Mouse (Mus musculus): ENCODE data around the gene Gm17657. TPM values are rescaled to one million over a fixed set of nuclear protein-coding genes. Genes with fewer than 3 reads are reported as not detected.
A peak's percentile ranks its signal among the peaks of the same experiment; 100 is the strongest.

The Gm17657 gene
- polyA plus RNA-seq, 1 experiment from 2014 or later = not detected

DNA sequence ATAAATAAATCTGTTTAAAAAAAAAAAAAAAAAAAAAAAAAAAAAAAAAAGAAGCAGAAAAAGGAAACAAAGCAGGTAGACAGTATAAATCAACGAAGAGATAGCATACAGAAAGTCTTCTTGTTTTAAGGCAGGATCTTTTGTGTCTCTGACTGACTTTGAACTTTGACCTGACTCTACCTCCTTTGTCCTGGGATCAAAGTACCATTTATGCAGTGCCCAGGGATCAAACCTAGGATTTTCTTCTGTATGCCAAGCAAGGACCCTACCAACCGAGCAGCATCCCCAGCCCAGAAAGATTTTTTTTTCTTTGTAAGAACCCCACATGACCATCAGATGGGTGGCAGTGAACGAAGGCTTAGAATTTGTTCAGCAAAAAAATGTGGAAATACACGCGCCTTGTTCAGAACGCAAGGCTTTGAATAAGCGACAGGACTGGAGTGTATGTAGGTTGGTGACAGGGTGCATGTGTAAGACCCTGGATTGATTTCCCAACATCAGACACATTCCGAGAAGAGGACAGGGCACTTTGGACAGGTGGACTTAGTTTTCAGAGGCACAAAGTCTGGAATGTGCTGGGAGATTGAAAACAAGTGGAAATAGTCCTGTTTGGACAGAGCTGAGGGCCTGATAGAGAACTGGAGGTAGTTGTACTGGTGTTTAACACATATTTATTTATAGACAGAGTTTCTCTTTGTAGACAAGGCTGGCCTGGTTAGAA lies 61.0 kb downstream of the Gm17657 start:
- WGBS = 79% methylated on average over 8 of the region's 8 CpGs

GRCm38 (mm10) chr17:29485336-29486233 lies 63.9 kb downstream of the Gm17657 start:
- Histone ChIP-seq H3K4me3 (no peak overlapping the region), H3K9me3 (peaks cover 10% of the 10 kb centered on the region; the same call in 1 of the 2 replicates), H3K4me1 (peaks cover 23% of the 10 kb centered on the region), H3K36me3 (replicated peaks) (0 out of 2 replicates have a peak, but pooled peaks cover 3% of the 10 kb centered on the region), H3K27me3 (ENCODE audit: poor library complexity, severe bottlenecking) (0 out of 2 replicates have a peak, but pooled peaks cover 4% of the 10 kb centered on the region), H3K27ac (no peak overlapping the region)
- WGBS = 81% methylated on average over 3 of the region's 3 CpGs
- no peak for DNase-seq (ENCODE audit: extremely low spot score, low spot score)

More for the DNA sequence above, 61.0 kb downstream of the Gm17657 start:
- peak overlapping the region; percentile 97 for H3K27ac ChIP-seq
- H3K27me3 ChIP-seq (ENCODE audit: poor library complexity, severe bottlenecking) = 0 out of 2 replicates have a peak, but pooled peaks cover 4% of the 10 kb centered on the region
- DNase-seq (ENCODE audit: extremely low spot score, low spot score) = no peak
- H3K9me3 ChIP-seq = no peaks in the 10 kb centered on the region
- H3K36me3 ChIP-seq (replicated peaks) = peaks cover 5% of the 10 kb centered on the region
- peaks cover 41% of the 10 kb centered on the region for H3K4me1 ChIP-seq
- H3K4me3 ChIP-seq = no peak overlapping the region

DNA sequence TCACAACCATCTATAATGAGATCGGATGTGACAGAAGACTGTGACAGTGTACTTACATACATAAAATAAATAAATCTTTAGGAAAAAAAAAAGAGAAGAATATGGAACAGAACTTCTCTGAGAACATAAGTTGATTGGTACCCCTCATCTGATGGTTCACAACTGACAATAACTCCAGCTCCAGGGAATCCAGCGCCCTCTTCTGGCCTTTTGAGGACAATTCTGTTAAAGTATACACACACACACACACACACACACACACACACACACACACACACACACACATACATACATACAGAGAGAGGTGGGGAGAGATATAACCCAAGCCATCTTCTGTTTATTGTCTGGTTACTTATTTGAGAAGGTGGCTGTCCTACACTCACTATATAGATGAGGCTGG lies 65.0 kb downstream of the Gm17657 start:
- Histone ChIP-seq H3K36me3 (replicated peaks) (0 out of 2 replicates have a peak, but pooled peaks cover 3% of the 10 kb centered on the region), H3K27me3 (ENCODE audit: poor library complexity, severe bottlenecking) (0 out of 2 replicates have a peak, but pooled peaks cover 4% of the 10 kb centered on the region), H3K27ac (no peak overlapping the region), H3K9me3 (peaks cover 10% of the 10 kb centered on the region; the same call in 1 of the 2 replicates), H3K4me3 (no peak overlapping the region), H3K4me1 (peaks cover 17% of the 10 kb centered on the region)
- WGBS = 85% methylated on average over 2 of the region's 2 CpGs
- DNase-seq (ENCODE audit: extremely low spot score, low spot score) = no peak

DNA sequence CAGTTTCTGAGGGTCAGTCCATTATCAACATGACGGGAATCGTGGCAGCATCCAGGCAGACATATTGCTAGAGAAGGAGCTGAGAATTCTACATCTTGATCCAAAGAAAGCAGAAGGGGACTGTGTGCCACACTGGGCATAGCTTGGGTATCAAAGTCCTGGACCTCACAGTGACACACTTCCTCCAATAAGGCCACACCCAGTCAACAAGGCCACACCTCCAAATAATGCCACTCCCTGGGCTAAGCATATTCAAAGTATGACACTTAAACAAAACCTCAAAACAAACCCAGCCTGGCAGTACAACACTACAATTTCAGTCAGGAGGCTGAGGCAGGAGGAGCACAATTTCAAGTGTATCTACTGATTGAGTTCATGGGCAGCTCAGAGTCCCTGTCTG lies 66.2 kb downstream of the Gm17657 start:
- WGBS = 92% methylated on average over 2 of the region's 2 CpGs
- Histone ChIP-seq H3K27ac (no peak overlapping the region), H3K36me3 (replicated peaks) (0 out of 2 replicates have a peak, but pooled peaks cover 3% of the 10 kb centered on the region), H3K27me3 (ENCODE audit: poor library complexity, severe bottlenecking) (0 out of 2 replicates have a peak, but pooled peaks cover under 1% of the 10 kb centered on the region), H3K9me3 (peaks cover 10% of the 10 kb centered on the region; the same call in 1 of the 2 replicates), H3K4me1 (peaks cover 6% of the 10 kb centered on the region), H3K4me3 (no peak overlapping the region)
- DNase-seq (ENCODE audit: extremely low spot score, low spot score) = no peak

GRCm38 (mm10) chr17:29482632-29483031 lies 66.8 kb downstream of the Gm17657 start:
- DNase-seq (ENCODE audit: extremely low spot score, low spot score) = no peak
- Histone ChIP-seq H3K36me3 (replicated peaks) (0 out of 2 replicates have a peak, but pooled peaks cover 3% of the 10 kb centered on the region), H3K9me3 (peaks cover 10% of the 10 kb centered on the region; the same call in 1 of the 2 replicates), H3K27me3 (ENCODE audit: poor library complexity, severe bottlenecking) (no peaks in the 10 kb centered on the region), H3K4me3 (no peak overlapping the region), H3K27ac (no peak overlapping the region), H3K4me1 (peaks cover 4% of the 10 kb centered on the region; the same call in 1 of the 2 replicates)
- 93% methylated on average over 7 of the region's 7 CpGs for WGBS

- no peaks in the 10 kb centered on the region for H3K27me3 ChIP-seq (ENCODE audit: poor library complexity, severe bottlenecking)
- DNase-seq (ENCODE audit: extremely low spot score, low spot score) = no peak
Observed at GRCm38 (mm10) chr17:29480256-29480655, 69.2 kb downstream of the Gm17657 start.

GRCm38 (mm10) chr17:29478271-29478670 lies 71.2 kb downstream of the Gm17657 start:
- Histone ChIP-seq H3K4me1 (peaks cover 4% of the 10 kb centered on the region; the same call in 1 of the 2 replicates), H3K4me3 (no peak overlapping the region), H3K27me3 (ENCODE audit: poor library complexity, severe bottlenecking) (no peaks in the 10 kb centered on the region), H3K27ac (no peak overlapping the region), H3K36me3 (replicated peaks) (0 out of 2 replicates have a peak, but pooled peaks cover 3% of the 10 kb centered on the region), H3K9me3 (peaks cover 10% of the 10 kb centered on the region; the same call in 1 of the 2 replicates)
- 95% methylated on average over 4 of the region's 4 CpGs for WGBS
- no peak for DNase-seq (ENCODE audit: extremely low spot score, low spot score)

More at GRCm38 (mm10) chr17:29480256-29480655, 69.2 kb downstream of the Gm17657 start:
- no peak overlapping the region for H3K4me3 ChIP-seq
- no peak overlapping the region for H3K27ac ChIP-seq
- H3K4me1 ChIP-seq = peaks cover 4% of the 10 kb centered on the region; the same call in 1 of the 2 replicates
- H3K36me3 ChIP-seq (replicated peaks) = 0 out of 2 replicates have a peak, but pooled peaks cover 3% of the 10 kb centered on the region
- WGBS = 84% methylated on average over 2 of the region's 2 CpGs
- peaks cover 10% of the 10 kb centered on the region; the same call in 1 of the 2 replicates for H3K9me3 ChIP-seq

DNA sequence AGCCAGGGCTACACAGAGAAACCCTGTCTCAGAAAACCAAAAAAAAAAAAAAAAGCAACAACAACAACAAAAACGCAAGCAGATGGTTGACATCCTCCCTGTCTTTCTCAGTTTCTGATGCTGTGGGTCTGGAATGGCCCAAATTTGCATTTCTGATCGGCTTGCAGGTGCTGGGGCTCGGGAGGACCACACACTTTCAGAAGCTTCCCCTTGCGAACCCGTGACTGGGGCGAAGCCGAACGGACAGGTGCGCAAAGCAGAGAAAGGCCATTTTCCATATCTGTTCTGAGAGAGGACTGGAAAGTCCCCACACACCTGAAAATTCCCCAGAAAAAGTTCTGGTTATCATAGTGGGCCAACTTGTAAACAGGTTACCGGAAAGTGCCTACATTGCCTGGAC lies 72.1 kb downstream of the Gm17657 start:
- no peak for DNase-seq (ENCODE audit: extremely low spot score, low spot score)
- Histone ChIP-seq H3K4me3 (no peak overlapping the region), H3K27ac (no peak overlapping the region), H3K9me3 (peaks cover 2% of the 10 kb centered on the region; the same call in 1 of the 2 replicates), H3K4me1 (peaks cover 4% of the 10 kb centered on the region; the same call in 1 of the 2 replicates), H3K36me3 (replicated peaks) (0 out of 2 replicates have a peak, but pooled peaks cover 3% of the 10 kb centered on the region), H3K27me3 (ENCODE audit: poor library complexity, severe bottlenecking) (no peaks in the 10 kb centered on the region)
- WGBS = 92% methylated on average over 10 of the region's 10 CpGs

GRCm38 (mm10) chr17:29476461-29476860 lies 73.0 kb downstream of the Gm17657 start:
- H3K36me3 ChIP-seq (replicated peaks) = no peaks in the 10 kb centered on the region
- 82% methylated on average over 4 of the region's 4 CpGs for WGBS
- no peak for DNase-seq (ENCODE audit: extremely low spot score, low spot score)
- H3K4me1 ChIP-seq = peaks cover 4% of the 10 kb centered on the region; the same call in 1 of the 2 replicates
- H3K27me3 ChIP-seq (ENCODE audit: poor library complexity, severe bottlenecking) = no peaks in the 10 kb centered on the region
- H3K4me3 ChIP-seq = no peak overlapping the region
- no peak overlapping the region for H3K27ac ChIP-seq
- H3K9me3 ChIP-seq = no peaks in the 10 kb centered on the region

DNA sequence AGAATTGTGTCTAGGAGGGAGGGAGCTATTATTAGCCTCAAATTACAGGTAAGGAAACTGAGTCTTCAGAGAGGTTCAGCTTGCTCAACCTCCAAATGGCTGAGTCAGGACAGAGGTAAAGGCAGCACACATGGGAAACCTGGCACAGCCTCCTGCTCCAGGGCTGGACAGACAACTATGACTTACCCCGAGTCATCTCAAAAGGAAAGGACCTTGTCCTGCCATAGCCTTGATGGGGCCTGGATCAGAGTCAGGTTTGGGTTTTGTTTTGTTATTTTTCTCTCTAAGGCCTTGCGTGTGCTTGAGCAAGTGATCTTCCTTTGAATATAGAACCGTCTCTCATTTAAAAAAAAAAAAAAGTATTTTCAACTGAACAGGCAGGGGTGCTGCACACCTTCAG lies 74.3 kb downstream of the Gm17657 start:
- no peaks in the 10 kb centered on the region for H3K36me3 ChIP-seq (replicated peaks)
- DNase-seq (ENCODE audit: extremely low spot score, low spot score) = no peak
- no peak overlapping the region for H3K27ac ChIP-seq
- no peaks in the 10 kb centered on the region for H3K27me3 ChIP-seq (ENCODE audit: poor library complexity, severe bottlenecking)
- H3K4me3 ChIP-seq = no peak overlapping the region
- H3K9me3 ChIP-seq = no peaks in the 10 kb centered on the region
- WGBS = 98% methylated on average over 3 of the region's 3 CpGs
- 0 out of 2 replicates have a peak, but pooled peaks cover 2% of the 10 kb centered on the region for H3K4me1 ChIP-seq

GRCm38 (mm10) chr17:29474036-29474435 lies 75.4 kb downstream of the Gm17657 start:
- no peak overlapping the region for H3K4me3 ChIP-seq
- 0 out of 2 replicates have a peak, but pooled peaks cover 10% of the 10 kb centered on the region for H3K4me1 ChIP-seq
- H3K27me3 ChIP-seq (ENCODE audit: poor library complexity, severe bottlenecking) = no peaks in the 10 kb centered on the region
- H3K9me3 ChIP-seq = no peaks in the 10 kb centered on the region; the same call in 1 of the 2 replicates
- no peak overlapping the region for H3K27ac ChIP-seq
- whole genome bisulfite sequencing = 88% methylated on average over 2 of the region's 2 CpGs
- no peak for DNase-seq (ENCODE audit: extremely low spot score, low spot score)
- no peaks in the 10 kb centered on the region for H3K36me3 ChIP-seq (replicated peaks)

DNA sequence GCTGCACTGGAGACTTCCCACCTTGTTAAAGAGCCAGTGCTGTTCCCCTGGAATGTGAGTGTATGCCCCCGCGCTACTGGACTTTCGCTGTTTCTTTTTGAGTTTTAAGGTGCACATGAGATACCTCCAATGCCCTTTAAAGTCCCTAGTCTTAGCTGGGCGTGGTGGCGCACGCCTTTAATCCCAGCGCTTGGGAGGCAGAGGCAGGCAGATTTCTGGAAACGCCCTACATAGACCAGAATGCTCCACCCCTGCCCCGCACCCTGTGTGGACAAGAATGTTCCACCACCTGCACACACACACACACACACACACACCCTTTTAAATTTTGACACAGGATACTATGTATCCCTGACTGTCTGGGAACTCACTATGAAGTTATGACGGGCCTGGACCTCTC lies 76.0 kb downstream of the Gm17657 start:
- 97% methylated on average over 10 of the region's 10 CpGs for WGBS
- H3K9me3 ChIP-seq = no peaks in the 10 kb centered on the region; the same call in 1 of the 2 replicates
- peaks cover 12% of the 10 kb centered on the region for H3K4me1 ChIP-seq
- H3K36me3 ChIP-seq (replicated peaks) = no peaks in the 10 kb centered on the region
- no peak overlapping the region for H3K4me3 ChIP-seq
- H3K27ac ChIP-seq = no peak overlapping the region
- DNase-seq (ENCODE audit: extremely low spot score, low spot score) = no peak
- no peaks in the 10 kb centered on the region for H3K27me3 ChIP-seq (ENCODE audit: poor library complexity, severe bottlenecking)
